Mouse (Mus musculus): Measurements from ENCODE around the gene Thap7. TPM values are rescaled to one million over a fixed set of nuclear protein-coding genes. Genes with fewer than 3 reads are reported as not detected.
"Not testable (repeated sequence)": the region's sequence is repeated elsewhere in the genome, so short reads cannot be mapped to it uniquely, and the experiment has no call there.

Gene Thap7
- polyA plus RNA-seq, 1 experiment from 2014 or later = 58.3 TPM

GRCm38 (mm10) chr16:17557947-17558480, 27.1 kb upstream of the Thap7 start:
- Histone ChIP-seq H3K4me1 (peaks cover 51% of the 10 kb centered on the region), H3K4me3 (no peak overlapping the region), H3K4me2 (peak overlapping the region; percentile 28), H3K36me3 (ENCODE audit: poor library complexity, severe bottlenecking) (no peaks in the 10 kb centered on the region), H3K9ac (no peak overlapping the region), H3K9me3 (replicated peaks) (no peaks in the 10 kb centered on the region), H3K27me3 (peaks cover 10% of the 10 kb centered on the region; the same call in 1 of the 2 replicates), H3K27ac (no peak overlapping the region)
- 0 out of 2 replicates have a peak, but pooled peaks have one; percentile 19 for ATAC-seq
- WGBS = 3% methylated on average over 5 of the region's 5 CpGs

- H3K27ac ChIP-seq = no peak overlapping the region
- H3K4me3 ChIP-seq = no peak overlapping the region
- H3K36me3 ChIP-seq (ENCODE audit: poor library complexity, severe bottlenecking) = no peaks in the 10 kb centered on the region
- H3K9ac ChIP-seq = no peak overlapping the region
- ATAC-seq = no peak
- 61% methylated on average over 4 of the region's 4 CpGs for WGBS
- H3K4me2 ChIP-seq = no peak overlapping the region
- 0 out of 2 replicates have a peak, but pooled peaks cover 4% of the 10 kb centered on the region for H3K27me3 ChIP-seq
- peaks cover 47% of the 10 kb centered on the region for H3K4me1 ChIP-seq
- no peaks in the 10 kb centered on the region for H3K9me3 ChIP-seq (replicated peaks)
These were observed 26.0 kb upstream of the Thap7 start for GRCm38 (mm10) chr16:17556907-17557306.

GRCm38 (mm10) chr16:17556180-17556579, 25.2 kb upstream of the Thap7 start:
- Histone ChIP-seq H3K4me1 (peaks cover 39% of the 10 kb centered on the region), H3K27me3 (no peaks in the 10 kb centered on the region), H3K27ac (no peak overlapping the region), H3K4me2 (no peak overlapping the region), H3K9me3 (replicated peaks) (no peaks in the 10 kb centered on the region), H3K9ac (no peak overlapping the region), H3K36me3 (ENCODE audit: poor library complexity, severe bottlenecking) (no peaks in the 10 kb centered on the region), H3K4me3 (no peak overlapping the region)
- no peak for ATAC-seq
- WGBS = 80% methylated on average over 4 of the region's 4 CpGs

GRCm38 (mm10) chr16:17554702-17555101, 23.8 kb upstream of the Thap7 start:
- not testable (repeated sequence) for ATAC-seq; H3K27me3 ChIP-seq; H3K4me3 ChIP-seq; H3K36me3 ChIP-seq (ENCODE audit: poor library complexity, severe bottlenecking); H3K9me3 ChIP-seq (replicated peaks)
- Histone ChIP-seq H3K4me2 (peak overlapping the region; percentile 50), H3K4me1 (peaks cover 31% of the 10 kb centered on the region), H3K27ac (peak overlapping the region; percentile 41; the same call in 1 of the 2 replicates), H3K9ac (0 out of 2 replicates have a peak overlapping the region, but pooled peaks have one; percentile 21)
- WGBS = 5% methylated on average over 4 of the region's 4 CpGs

- peak; percentile 83 for ATAC-seq
- H3K36me3 ChIP-seq (ENCODE audit: poor library complexity, severe bottlenecking) = no peaks in the 10 kb centered on the region
- WGBS = 5% methylated on average over 18 of the region's 18 CpGs
- peak overlapping the region; percentile 41 for H3K27ac ChIP-seq
- no peaks in the 10 kb centered on the region for H3K9me3 ChIP-seq (replicated peaks)
- peak overlapping the region; percentile 50 for H3K4me2 ChIP-seq
- H3K4me3 ChIP-seq = 0 out of 2 replicates have a peak overlapping the region, but pooled peaks have one; percentile 9
- peaks cover 28% of the 10 kb centered on the region for H3K4me1 ChIP-seq
- 0 out of 2 replicates have a peak, but pooled peaks cover 2% of the 10 kb centered on the region for H3K27me3 ChIP-seq
- H3K9ac ChIP-seq = peak overlapping the region; percentile 21; the same call in 1 of the 2 replicates
These were observed 23.2 kb upstream of the Thap7 start for GRCm38 (mm10) chr16:17553910-17554685.

GRCm38 (mm10) chr16:17552837-17553236, 21.9 kb upstream of the Thap7 start:
- Histone ChIP-seq H3K9ac (no peak overlapping the region), H3K4me2 (no peak overlapping the region), H3K4me3 (no peak overlapping the region), H3K4me1 (peaks cover 16% of the 10 kb centered on the region), H3K27me3 (0 out of 2 replicates have a peak, but pooled peaks cover 2% of the 10 kb centered on the region), H3K36me3 (ENCODE audit: poor library complexity, severe bottlenecking) (no peaks in the 10 kb centered on the region), H3K9me3 (replicated peaks) (no peaks in the 10 kb centered on the region), H3K27ac (no peak overlapping the region)
- WGBS = 90% methylated on average over 7 of the region's 7 CpGs
- ATAC-seq = no peak

GRCm38 (mm10) chr16:17542632-17543031, 11.7 kb upstream of the Thap7 start:
- no peak overlapping the region for H3K27ac ChIP-seq
- H3K9ac ChIP-seq = no peak overlapping the region
- no peaks in the 10 kb centered on the region for H3K4me1 ChIP-seq
- H3K9me3 ChIP-seq (replicated peaks) = no peaks in the 10 kb centered on the region
- H3K4me2 ChIP-seq = no peak overlapping the region
- 85% methylated on average over 2 of the region's 2 CpGs for WGBS
- no peaks in the 10 kb centered on the region for H3K36me3 ChIP-seq (ENCODE audit: poor library complexity, severe bottlenecking)
- H3K27me3 ChIP-seq = no peaks in the 10 kb centered on the region
- ATAC-seq = no peak
- no peak overlapping the region for H3K4me3 ChIP-seq

- peaks cover 8% of the 10 kb centered on the region for H3K4me1 ChIP-seq
- no peaks in the 10 kb centered on the region for H3K9me3 ChIP-seq (replicated peaks)
- no peak for ATAC-seq
- H3K36me3 ChIP-seq (ENCODE audit: poor library complexity, severe bottlenecking) = no peaks in the 10 kb centered on the region
- H3K9ac ChIP-seq = no peak overlapping the region
- no peak overlapping the region for H3K27ac ChIP-seq
- 88% methylated on average over 3 of the region's 3 CpGs for WGBS
- H3K4me2 ChIP-seq = no peak overlapping the region
- H3K27me3 ChIP-seq = no peaks in the 10 kb centered on the region
- no peak overlapping the region for H3K4me3 ChIP-seq
These were observed 5.6 kb upstream of the Thap7 start for GRCm38 (mm10) chr16:17536584-17536983.

GRCm38 (mm10) chr16:17532676-17533329, 1.9 kb upstream of the Thap7 start:
- H3K27ac ChIP-seq = no peak overlapping the region
- H3K36me3 ChIP-seq (ENCODE audit: poor library complexity, severe bottlenecking) = peaks cover 13% of the 10 kb centered on the region
- WGBS = 71% methylated on average over 14 of the region's 14 CpGs
- no peak for ATAC-seq
- no peak overlapping the region for H3K9ac ChIP-seq
- H3K4me3 ChIP-seq = no peak overlapping the region
- H3K9me3 ChIP-seq (replicated peaks) = no peaks in the 10 kb centered on the region
- peaks cover 21% of the 10 kb centered on the region for H3K4me1 ChIP-seq
- no peak overlapping the region for H3K4me2 ChIP-seq
- H3K27me3 ChIP-seq = no peaks in the 10 kb centered on the region

GRCm38 (mm10) chr16:17532271-17532670, 1.3 kb upstream of the Thap7 start:
- Histone ChIP-seq H3K36me3 (ENCODE audit: poor library complexity, severe bottlenecking) (peaks cover 18% of the 10 kb centered on the region), H3K9me3 (replicated peaks) (no peaks in the 10 kb centered on the region), H3K27ac (no peak overlapping the region), H3K27me3 (no peaks in the 10 kb centered on the region), H3K4me2 (no peak overlapping the region), H3K9ac (no peak overlapping the region), H3K4me3 (no peak overlapping the region), H3K4me1 (peaks cover 21% of the 10 kb centered on the region)
- 59% methylated on average over 4 of the region's 4 CpGs for WGBS
- no peak for ATAC-seq

- 13% methylated on average over 17 of the region's 17 CpGs for WGBS
- peak overlapping the region; percentile 96 for H3K27ac ChIP-seq
- H3K9me3 ChIP-seq (replicated peaks) = no peaks in the 10 kb centered on the region
- 0 out of 2 replicates have a peak, but pooled peaks have one; percentile 1 for ATAC-seq
- peaks cover 40% of the 10 kb centered on the region for H3K36me3 ChIP-seq (ENCODE audit: poor library complexity, severe bottlenecking)
- H3K9ac ChIP-seq = peak overlapping the region; percentile 90
- H3K4me1 ChIP-seq = peaks cover 21% of the 10 kb centered on the region
- H3K4me2 ChIP-seq = peak overlapping the region; percentile 95
- H3K4me3 ChIP-seq = peak overlapping the region; percentile 71
- no peaks in the 10 kb centered on the region for H3K27me3 ChIP-seq
These were observed 852 bp downstream of the Thap7 start for GRCm38 (mm10) chr16:17529981-17530586.

GRCm38 (mm10) chr16:17528276-17528675, 2.7 kb downstream of the Thap7 start:
- Histone ChIP-seq H3K9ac (0 out of 2 replicates have a peak overlapping the region, but pooled peaks have one; percentile 26), H3K27me3 (no peaks in the 10 kb centered on the region), H3K4me1 (peaks cover 21% of the 10 kb centered on the region), H3K27ac (no peak overlapping the region), H3K4me3 (no peak overlapping the region), H3K9me3 (replicated peaks) (no peaks in the 10 kb centered on the region), H3K36me3 (ENCODE audit: poor library complexity, severe bottlenecking) (peaks cover 56% of the 10 kb centered on the region), H3K4me2 (no peak overlapping the region)
- 90% methylated on average over 13 of the region's 13 CpGs for WGBS
- no peak for ATAC-seq

Data from forebrain, embryonic 13.5 days (tissue).